Mouse (Mus musculus) liver, embryonic 14.5 days (tissue): Measurements from ENCODE around the gene Gm2115. TPM values are rescaled to one million over a fixed set of nuclear protein-coding genes. Genes with fewer than 3 reads are reported as not detected.

Experiments used
- ATAC-seq: fragments of 200-750 bp; cut with Nextera tagmentation; 2 replicates; pipeline ENCODE4 v1.8.0; 2017; ENCODE audit warnings: moderate number of reproducible peaks, mild to moderate bottlenecking, moderate library complexity; ENCODE audit not compliant: insufficient read depth
- DNase-seq, 3 experiments: peaks; one replicate each; pipeline ENCODE4 v3.0.0-alpha.2; 2012 to 2013; ENCODE audit warnings: low read depth in 3 of 3, low spot score in 3 of 3
- H3K27ac ChIP-seq: fragments of 300-500 bp; sonication (generic); 2 replicates; pipeline ENCODE4 v1.5.1; 2014; ENCODE audit warnings: moderate library complexity, mild to moderate bottlenecking, control low read depth, inconsistent platforms
- H3K27me3 ChIP-seq: fragments of 300-500 bp; sonication (generic); 2 replicates; pipeline ENCODE4 v1.6.1; 2014; ENCODE audit warnings: mild to moderate bottlenecking, low read length, moderate library complexity; ENCODE audit not compliant: control insufficient read depth, insufficient read depth
- H3K36me3 ChIP-seq: fragments of 300-500 bp; sonication (generic); replicated peaks from 2 replicates; pipeline ENCODE4 v1.6.1; 2014; ENCODE audit warnings: low read depth; ENCODE audit not compliant: control insufficient read depth, insufficient read depth
- H3K4me1 ChIP-seq, 2 experiments: fragments of 200-500 bp in 1 of 2; fragments of 300-500 bp in 1 of 2; sonication (generic) in 1 of 2; replicated peaks; 2 replicates each; pipeline ENCODE4 v1.6.1; 2012 to 2014; ENCODE audit warnings: antibody characterized with exemption in 1 of 2, inconsistent platforms in 1 of 2, low read length in 1 of 2; ENCODE audit not compliant: control insufficient read depth in 2 of 2, insufficient read depth in 2 of 2
- H3K4me2 ChIP-seq: fragments of 300-500 bp; sonication (generic); 2 replicates; pipeline ENCODE4 v1.6.1; 2014; ENCODE audit warnings: low read depth, mild to moderate bottlenecking, control low read depth, moderate library complexity
- H3K4me3 ChIP-seq, 2 experiments: fragments of 200-500 bp in 1 of 2; fragments of 300-500 bp in 1 of 2; sonication (generic) in 1 of 2; 2 replicates each; pipeline ENCODE4 v1.5.1; 2012 to 2014; ENCODE audit warnings: low read depth in 2 of 2, low read length in 2 of 2, mild to moderate bottlenecking in 2 of 2, control low read depth in 1 of 2, inconsistent platforms in 1 of 2, moderate library complexity in 1 of 2; ENCODE audit not compliant: insufficient read depth in 1 of 2
- H3K9ac ChIP-seq: fragments of 300-500 bp; sonication (generic); replicated peaks from 2 replicates; pipeline ENCODE4 v1.6.1; 2014; ENCODE audit warnings: mild to moderate bottlenecking, control low read depth, moderate library complexity
- H3K9me3 ChIP-seq: fragments of 300-500 bp; sonication (generic); 2 replicates; pipeline ENCODE4 v1.6.1; 2016; ENCODE audit warnings: low read length, mixed read lengths; ENCODE audit not compliant: control insufficient read depth
- CTCF ChIP-seq: IDR thresholded peaks from 2 replicates; pipeline ENCODE4 v1.5.1; 2016; ENCODE audit warnings: antibody characterized with exemption, low read depth, control low read depth
- EP300 ChIP-seq: IDR thresholded peaks from 2 replicates; pipeline ENCODE4 v1.6.1; 2016; ENCODE audit warnings: antibody characterized with exemption, low read depth
- WGBS: fragments of 180-500 bp; shearing (Covaris S2); extraction: QIAGEN DNeasy Blood & Tissue Kit; methylation state at CpG from one replicate; pipeline ENCODE4 v1.1.7; 2014; ENCODE audit not compliant: insufficient replicate concordance; 5-methylcytosine and 5-hydroxymethylcytosine counted together
- polyA plus RNA-seq, 2 experiments: library from polyadenylated mRNA; depleted of rRNA in 1 of 2; stranded (reverse) in 1 of 2; unstranded in 1 of 2; fragments of >200 nt; fragmentation: Nextera tagmentation in 1 of 2; extraction: Ambion mirVana in 1 of 2; gene quantifications; 2 replicates each; pipeline versions ENCODE4 v1.2.1 to v1.2.3; 2012 to 2014

Gm2115 gene
- polyA plus RNA-seq, 2 experiments = not detected

- Histone ChIP-seq H3K4me3 (no peak overlapping the region), H3K27me3 (no peaks in the 10 kb centered on the region), H3K9me3 (no peaks in the 10 kb centered on the region), H3K27ac (no peak overlapping the region), H3K4me2 (no peak overlapping the region), H3K9ac (no peak overlapping the region), H3K36me3 (no peaks in the 10 kb centered on the region), H3K4me1 (no peaks in the 10 kb centered on the region)
- no peak for DNase-seq
- ATAC-seq = no peak
- 79% methylated on average over 1 of the region's 1 CpGs for WGBS
- no peak for TF ChIP-seq EP300
- no peak for TF ChIP-seq CTCF
Observed at GRCm38 (mm10) chr7:84560500-84560899, 31.7 kb downstream of the Gm2115 start.

DNA sequence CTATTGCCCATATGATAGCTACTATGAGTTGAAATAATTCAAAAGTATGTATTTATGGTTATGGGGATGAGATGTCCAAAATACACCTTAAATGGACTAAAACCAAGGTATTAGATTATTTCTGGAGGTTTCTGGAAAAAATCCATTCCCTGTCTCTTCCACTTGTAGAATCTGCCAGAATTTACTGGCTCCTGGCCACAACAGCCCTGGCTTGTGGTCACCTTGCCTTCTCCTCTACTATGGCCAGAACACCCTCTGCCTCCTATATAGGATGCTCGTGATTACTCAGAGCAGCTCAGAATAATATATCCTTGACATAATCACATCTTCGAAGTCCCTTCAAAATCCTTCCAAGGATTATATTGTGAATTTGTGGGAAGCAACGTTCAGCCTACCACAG, 35.5 kb downstream of the Gm2115 start:
- Histone ChIP-seq H3K9me3 (no peaks in the 10 kb centered on the region), H3K4me3 (no peak overlapping the region), H3K27me3 (no peaks in the 10 kb centered on the region), H3K36me3 (no peaks in the 10 kb centered on the region), H3K27ac (no peak overlapping the region), H3K4me2 (no peak overlapping the region), H3K9ac (no peak overlapping the region), H3K4me1 (no peaks in the 10 kb centered on the region)
- DNase-seq (no peak), ATAC-seq (no peak)
- 34% methylated on average over 3 of the region's 3 CpGs for WGBS
- TF ChIP-seq CTCF (no peak), EP300 (no peak)

GRCm38 (mm10) chr7:84566200-84566599, 37.4 kb downstream of the Gm2115 start:
- DNase-seq = no peak
- WGBS = 55% methylated on average over 6 of the region's 6 CpGs
- Histone ChIP-seq H3K4me3 (no peak overlapping the region), H3K27ac (no peak overlapping the region), H3K4me1 (no peaks in the 10 kb centered on the region), H3K27me3 (no peaks in the 10 kb centered on the region), H3K4me2 (no peak overlapping the region), H3K36me3 (no peaks in the 10 kb centered on the region), H3K9ac (no peak overlapping the region), H3K9me3 (no peaks in the 10 kb centered on the region)
- TF ChIP-seq EP300 = no peak
- no peak for TF ChIP-seq CTCF
- ATAC-seq = no peak

DNA sequence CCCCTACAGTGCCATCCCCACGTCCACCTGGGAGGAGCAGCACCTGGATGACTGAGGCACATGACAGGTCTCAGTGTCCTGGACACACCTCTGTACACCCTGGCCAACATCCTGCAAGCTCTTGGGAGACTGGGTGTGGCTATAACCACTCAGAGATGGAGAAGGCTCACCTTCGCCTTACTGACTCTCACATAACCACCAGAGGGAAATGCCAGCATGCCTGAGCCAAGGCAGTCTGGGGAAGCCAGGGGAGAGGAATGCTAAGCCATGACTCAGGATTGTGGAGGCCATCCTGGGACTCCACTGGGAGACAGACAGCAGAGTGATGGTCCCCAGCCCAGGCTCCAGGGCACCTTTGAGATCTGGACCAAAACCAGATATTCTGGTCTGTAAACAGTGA, 48.3 kb downstream of the Gm2115 start:
- Histone ChIP-seq H3K4me1 (no peaks in the 10 kb centered on the region), H3K4me2 (no peak overlapping the region), H3K27ac (no peak overlapping the region), H3K4me3 (no peak overlapping the region), H3K36me3 (no peaks in the 10 kb centered on the region), H3K27me3 (no peaks in the 10 kb centered on the region), H3K9me3 (no peaks in the 10 kb centered on the region), H3K9ac (no peak overlapping the region)
- DNase-seq (no peak), ATAC-seq (no peak)
- 52% methylated on average over 2 of the region's 2 CpGs for WGBS
- TF ChIP-seq CTCF = no peak
- no peak for TF ChIP-seq EP300

GRCm38 (mm10) chr7:84578841-84579240, 50.1 kb downstream of the Gm2115 start:
- ATAC-seq (no peak), DNase-seq (no peak)
- no peak overlapping the region for H3K4me2 ChIP-seq
- 40% methylated on average over 1 of the region's 1 CpGs for WGBS
- H3K9me3 ChIP-seq = no peaks in the 10 kb centered on the region
- TF ChIP-seq CTCF (no peak), EP300 (no peak)
- no peak overlapping the region for H3K27ac ChIP-seq
- H3K4me1 ChIP-seq = no peaks in the 10 kb centered on the region
- no peak overlapping the region for H3K9ac ChIP-seq
- no peaks in the 10 kb centered on the region for H3K27me3 ChIP-seq
- H3K36me3 ChIP-seq = no peaks in the 10 kb centered on the region
- H3K4me3 ChIP-seq = no peak overlapping the region

GRCm38 (mm10) chr7:84579769-84580168, 51.0 kb downstream of the Gm2115 start:
- no peaks in the 10 kb centered on the region for H3K9me3 ChIP-seq
- DNase-seq (no peak), ATAC-seq (no peak)
- no peak for TF ChIP-seq CTCF
- TF ChIP-seq EP300 = no peak
- no peaks in the 10 kb centered on the region for H3K27me3 ChIP-seq
- H3K4me2 ChIP-seq = no peak overlapping the region
- no peak overlapping the region for H3K9ac ChIP-seq
- H3K27ac ChIP-seq = no peak overlapping the region
- no peaks in the 10 kb centered on the region for H3K4me1 ChIP-seq
- no peaks in the 10 kb centered on the region for H3K36me3 ChIP-seq
- 60% methylated on average over 1 of the region's 1 CpGs for WGBS
- H3K4me3 ChIP-seq = no peak overlapping the region
